Mouse (Mus musculus) adrenal gland, postnatal 4 days (tissue): ENCODE results near the gene Gchfr. TPM values are rescaled to one million over a fixed set of nuclear protein-coding genes. Genes with fewer than 3 reads are reported as not detected.

Experiments
- total RNA-seq, 2 experiments: library from RNA; stranded (reverse); gene quantifications; 2 replicates each; pipeline ENCODE4 v1.2.3; 2021

Gchfr gene
- total RNA-seq, 2 experiments from 2014 or later: 7.2 to 16.8 TPM

Other genes with a start within 250 kb of the Gchfr start
- gene Chst14, start 241.3 kb upstream of the Gchfr start, total RNA-seq: 10 to 100 TPM; 23.0 to 24.5 TPM
- 10 to 100 TPM; 20.0 to 20.2 TPM for gene Ccdc32, start 138.4 kb upstream of the Gchfr start, total RNA-seq
- 1 to 10 TPM; 8.6 to 8.7 TPM for gene Rpusd2, start 133.0 kb upstream of the Gchfr start, total RNA-seq
- 10 to 100 TPM; 11.6 to 13.5 TPM for gene Knl1, start 120.7 kb upstream of the Gchfr start, total RNA-seq
- 10 to 100 TPM; 13.5 to 17.3 TPM for gene Rad51, start 55.0 kb upstream of the Gchfr start, total RNA-seq
- 10 to 100 TPM; 40.5 to 42.5 TPM for gene Rmdn3, start 10.7 kb upstream of the Gchfr start, total RNA-seq
- under 1 TPM; 0.25 to 0.34 TPM for gene Gm14137, start 6.7 kb downstream of the Gchfr start, total RNA-seq
- gene Zfyve19, start 40.8 kb downstream of the Gchfr start, total RNA-seq: 10 to 100 TPM; 38.8 to 43.2 TPM
- gene Dnajc17, start 41.0 kb downstream of the Gchfr start, total RNA-seq: 10 to 100 TPM; 24.4 to 26.0 TPM
- not detected for gene Ppp1r14d, start 62.1 kb downstream of the Gchfr start, total RNA-seq
- gene Spint1, start 69.6 kb downstream of the Gchfr start, total RNA-seq: 10 to 100 TPM in 1 of 2 experiments, 1 to 10 TPM in 1; 8.2 to 17.6 TPM
- gene Rhov, start 103.5 kb downstream of the Gchfr start, total RNA-seq: under 1 TPM; 0.62 to 0.76 TPM
- 10 to 100 TPM; 24.3 to 24.4 TPM for gene Vps18, start 121.0 kb downstream of the Gchfr start, total RNA-seq
- 10 to 100 TPM; 13.8 to 15.0 TPM for gene Dll4, start 158.0 kb downstream of the Gchfr start, total RNA-seq
- gene Chac1, start 183.5 kb downstream of the Gchfr start, total RNA-seq: 1 to 10 TPM; 1.3 to 2.0 TPM